Mouse (Mus musculus) common myeloid progenitor, adult 5-6 weeks (primary cell): ENCODE measurements at regions not wholly inside any gene's neighbourhood (a gene's known extent, or its start where the extent isn't known, plus 50 kb on each side); places are given as distances from the start of the nearest gene placed in this dataset.

ENCODE experiments used
- ATAC-seq: replicated peaks from 2 replicates; pipeline ENCODE4 v1.8.0; 2016; ENCODE audit warnings: low read depth, mild to moderate bottlenecking, moderate TSS enrichment, inconsistent platforms; ENCODE audit not compliant: poor library complexity, severe bottlenecking

DNA sequence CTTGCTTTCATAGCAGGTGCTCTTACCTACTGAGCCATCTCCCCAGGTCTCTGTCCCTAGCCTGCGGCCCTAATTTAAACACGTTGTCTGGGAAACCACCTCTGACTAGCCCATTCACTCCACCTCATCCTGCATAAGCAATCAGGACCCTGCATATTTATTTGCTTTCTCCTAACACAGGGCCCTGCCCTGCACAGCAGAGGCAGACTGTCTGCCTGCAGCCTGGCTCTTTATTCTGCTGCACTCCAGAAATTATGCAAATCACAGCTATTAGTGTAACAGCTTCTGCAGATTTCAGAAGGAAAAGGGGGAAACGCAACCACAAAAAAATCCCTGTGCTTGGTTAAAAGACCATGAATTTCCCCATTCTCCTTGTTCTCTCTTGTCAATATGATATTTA, 505.9 kb upstream of the Vstm2b start:
- no peak for ATAC-seq

DNA sequence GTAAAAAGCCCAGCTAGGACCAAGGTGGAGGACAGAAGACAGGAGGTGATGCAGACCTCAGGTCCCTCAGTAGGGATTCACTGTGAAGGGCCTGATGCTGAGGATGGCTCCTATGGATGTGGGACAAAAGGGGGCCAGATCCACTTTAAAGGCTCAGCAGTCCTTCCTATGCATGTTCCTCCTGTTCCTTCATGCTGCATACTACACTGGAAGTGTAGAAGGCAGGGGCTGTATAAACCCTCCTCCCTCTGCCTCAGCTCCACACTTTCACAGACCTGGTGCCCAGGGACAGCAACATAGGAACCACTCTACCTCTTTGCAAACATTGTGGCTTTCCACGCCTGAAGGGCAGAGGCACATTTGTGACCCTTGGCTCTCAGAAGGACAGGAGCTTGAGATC, 505.4 kb upstream of the Vstm2b start:
- no peak for ATAC-seq

DNA sequence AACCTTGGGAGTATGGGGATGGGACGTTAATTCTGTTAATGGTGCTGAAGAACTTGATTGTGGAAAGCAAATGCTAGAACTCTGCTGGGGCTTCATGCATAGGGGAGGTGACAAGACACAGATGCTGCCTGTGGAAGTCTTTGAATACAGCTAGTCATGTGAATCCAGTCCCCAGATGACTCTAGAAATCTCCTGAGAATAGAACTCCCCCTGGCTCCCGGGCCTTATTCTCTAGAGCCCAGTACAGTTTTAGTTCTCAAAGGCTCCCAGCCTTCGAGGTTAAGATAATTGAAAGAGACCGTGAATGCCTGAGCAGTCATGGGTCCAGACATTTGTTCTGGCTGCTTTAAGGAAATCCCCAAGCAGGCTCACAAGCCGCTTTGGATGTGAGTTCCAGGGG, 499.9 kb upstream of the Vstm2b start:
- ATAC-seq: no peak

DNA sequence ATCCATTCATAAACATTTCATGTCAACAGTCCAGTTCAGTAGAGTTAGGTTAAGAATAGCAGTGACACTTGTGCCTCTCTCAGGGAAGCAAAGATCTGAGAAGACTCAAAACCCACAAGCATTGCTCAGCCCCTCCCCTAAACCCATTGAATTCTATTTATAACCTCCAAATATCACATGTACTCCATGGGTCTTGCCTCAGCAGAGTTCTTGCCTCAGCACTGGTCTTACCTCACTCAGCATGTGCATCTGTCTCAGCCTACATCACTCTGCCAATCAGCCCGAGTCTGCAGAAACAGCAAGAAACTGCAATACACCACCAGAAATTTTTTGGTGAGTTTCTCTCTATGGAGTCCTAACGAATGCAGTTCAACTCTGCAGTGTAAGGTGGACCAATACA, 478.8 kb upstream of the Vstm2b start:
- no peak for ATAC-seq

DNA sequence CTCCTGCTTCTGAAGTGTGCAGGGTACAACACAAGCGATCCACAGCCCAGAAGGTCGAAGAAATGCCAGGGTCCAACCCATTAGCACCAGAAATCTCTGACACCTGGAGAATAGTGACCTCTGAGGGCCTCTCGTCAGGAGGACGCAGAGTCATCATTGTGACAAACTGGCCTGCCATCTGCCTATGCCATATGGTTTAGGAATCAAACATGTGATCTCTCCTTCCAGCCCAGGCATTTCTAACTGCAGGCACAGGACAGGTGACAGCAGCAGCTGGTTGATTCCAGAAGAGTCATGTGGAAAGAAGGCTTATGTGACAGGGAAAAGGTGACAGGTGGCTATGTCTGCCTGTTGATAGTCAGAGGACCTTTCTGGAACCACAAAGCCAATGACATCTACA, 476.0 kb upstream of the Vstm2b start:
- no peak for ATAC-seq

GRCm38 (mm10) chr7:40429416-40429815, 468.7 kb upstream of the Vstm2b start:
- ATAC-seq: no peak

DNA sequence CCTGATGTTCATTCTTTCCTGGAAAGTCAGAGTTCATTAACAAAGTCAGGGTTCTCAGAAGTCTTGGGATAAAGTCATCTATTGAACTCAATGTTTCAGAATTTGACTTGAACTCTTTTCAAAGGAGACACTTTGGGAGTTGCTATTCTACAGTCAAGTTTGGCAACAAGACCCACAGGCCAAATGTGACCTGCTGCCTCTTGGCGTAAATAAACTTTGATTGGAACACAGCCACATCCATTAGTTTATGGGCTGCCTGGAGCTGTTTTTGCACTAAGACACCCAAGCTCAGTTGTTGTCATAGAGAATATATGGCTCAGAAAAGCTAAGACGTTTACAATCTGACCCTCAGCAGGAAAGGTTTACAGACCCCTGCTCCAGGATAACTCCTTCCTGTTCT, 464.2 kb upstream of the Vstm2b start:
- ATAC-seq: no peak

DNA sequence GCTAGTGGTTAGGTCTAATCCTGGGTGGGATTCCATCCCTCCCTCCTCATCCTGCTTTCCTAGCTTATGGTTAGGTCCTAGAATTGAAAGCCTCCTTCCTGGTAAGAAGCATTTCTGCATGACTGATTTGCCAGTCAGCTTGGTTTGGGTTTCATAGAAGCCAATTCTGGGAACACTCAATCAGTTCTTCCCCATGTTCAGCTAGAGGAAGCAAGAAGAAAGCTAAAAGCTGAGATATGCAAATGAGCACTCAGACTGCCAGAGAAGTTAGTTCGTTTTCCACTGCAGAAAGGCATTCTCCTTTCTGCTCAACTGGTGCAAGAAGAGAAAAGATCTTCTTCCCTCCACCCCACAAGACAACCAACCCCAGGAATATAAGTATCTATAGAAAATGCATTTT, 457.0 kb upstream of the Vstm2b start:
- no peak for ATAC-seq

GRCm38 (mm10) chr7:40441786-40442185, 456.3 kb upstream of the Vstm2b start:
- ATAC-seq: no peak

GRCm38 (mm10) chr7:40466382-40466781, 431.7 kb upstream of the Vstm2b start:
- ATAC-seq: no peak

- ATAC-seq: no peak
Observed at GRCm38 (mm10) chr7:40487256-40487655, 410.9 kb upstream of the Vstm2b start.

GRCm38 (mm10) chr7:40522703-40523267, 375.3 kb upstream of the Vstm2b start:
- no peak for ATAC-seq

DNA sequence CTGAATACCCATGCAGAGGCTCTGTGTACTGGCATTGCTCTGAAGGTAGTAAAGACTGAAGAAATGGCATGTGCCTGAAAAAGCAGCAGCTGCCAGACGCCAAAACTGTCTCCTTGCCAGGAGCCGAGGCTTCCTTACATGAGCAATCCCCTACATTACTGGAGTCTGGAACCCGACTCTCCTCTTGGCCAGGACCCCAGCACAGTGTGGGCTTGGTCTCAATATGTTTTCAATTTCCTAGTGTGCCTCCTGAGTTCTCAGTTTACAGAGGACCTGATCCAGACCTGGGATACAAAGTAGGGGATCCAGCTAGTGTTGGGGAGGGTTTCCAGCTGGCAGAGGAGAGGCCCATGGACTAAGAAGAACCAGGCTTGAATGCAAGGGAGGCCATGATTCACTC, 361.5 kb upstream of the Vstm2b start:
- ATAC-seq: no peak

DNA sequence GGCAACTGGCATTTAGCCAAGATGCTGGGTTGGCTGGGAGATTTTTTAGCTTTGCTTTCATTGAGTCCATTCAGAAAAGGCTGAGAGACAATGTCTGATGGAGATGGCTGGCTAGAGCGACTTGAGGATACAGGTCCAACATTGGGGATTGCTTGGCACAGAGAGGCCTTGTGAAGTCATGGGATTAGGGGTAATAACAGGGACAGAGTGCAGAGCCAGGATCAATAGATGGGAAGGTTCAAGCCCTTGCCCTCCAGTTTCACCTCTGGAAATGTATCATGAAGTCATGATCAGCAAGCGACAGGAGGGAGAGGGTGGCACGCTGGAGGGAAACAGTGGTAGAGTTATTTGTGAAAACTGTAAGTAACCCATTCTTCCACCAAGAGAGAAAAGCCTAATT, 360.5 kb upstream of the Vstm2b start:
- ATAC-seq: no peak

DNA sequence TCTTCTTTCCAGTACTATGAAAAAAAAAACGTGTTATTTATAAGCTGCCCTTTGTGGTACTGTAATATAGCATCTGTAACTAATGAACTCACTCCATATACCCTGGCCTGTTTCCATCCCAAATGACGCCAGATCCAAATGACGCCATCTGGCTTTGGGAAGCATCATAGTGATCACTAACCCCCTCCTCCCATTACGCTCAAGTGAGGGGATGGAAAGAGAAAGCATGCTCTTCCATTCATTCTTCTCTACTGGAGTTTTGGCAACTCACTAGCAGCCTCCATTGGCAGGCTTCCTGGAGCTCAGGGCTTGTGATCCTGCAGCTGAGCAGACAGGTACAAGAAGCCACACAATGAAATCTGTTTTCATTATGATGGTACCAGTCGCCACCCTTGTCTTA, 358.3 kb upstream of the Vstm2b start:
- ATAC-seq: no peak

- ATAC-seq: no peak
Observed at GRCm38 (mm10) chr7:40541283-40541682, 356.8 kb upstream of the Vstm2b start.

DNA sequence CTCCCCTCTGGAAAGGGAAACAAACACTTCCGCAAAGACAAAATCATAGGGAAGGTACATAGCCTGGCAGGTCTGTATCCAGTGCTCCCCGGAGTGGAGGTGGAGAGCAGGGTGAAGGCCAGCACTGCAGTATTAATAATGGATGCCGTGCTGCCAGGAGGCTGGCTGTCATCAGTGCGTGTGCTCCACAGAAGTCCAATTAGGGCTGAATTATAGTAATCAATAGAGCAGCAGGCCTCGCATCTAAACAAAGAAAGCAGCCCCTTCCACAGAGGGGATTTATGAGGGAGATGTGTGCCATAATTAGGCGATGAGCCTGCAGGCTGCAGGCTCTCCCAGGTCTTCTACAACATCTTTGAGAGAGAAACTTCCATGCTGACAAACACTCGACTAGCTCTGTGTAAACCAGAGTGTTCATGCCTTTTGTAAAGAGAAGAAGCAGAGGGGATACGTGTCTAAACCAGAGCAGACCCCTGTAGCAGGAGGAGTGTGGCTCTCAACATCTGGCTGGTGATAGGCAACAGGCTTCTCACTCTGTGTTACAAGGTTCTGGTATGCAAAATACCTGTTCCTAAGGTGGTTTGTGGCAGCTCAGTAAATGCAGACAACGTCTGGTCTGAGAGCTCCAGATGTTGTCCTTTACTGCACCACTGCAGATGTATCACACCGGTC, 334.5 kb upstream of the Vstm2b start:
- ATAC-seq: no peak

DNA sequence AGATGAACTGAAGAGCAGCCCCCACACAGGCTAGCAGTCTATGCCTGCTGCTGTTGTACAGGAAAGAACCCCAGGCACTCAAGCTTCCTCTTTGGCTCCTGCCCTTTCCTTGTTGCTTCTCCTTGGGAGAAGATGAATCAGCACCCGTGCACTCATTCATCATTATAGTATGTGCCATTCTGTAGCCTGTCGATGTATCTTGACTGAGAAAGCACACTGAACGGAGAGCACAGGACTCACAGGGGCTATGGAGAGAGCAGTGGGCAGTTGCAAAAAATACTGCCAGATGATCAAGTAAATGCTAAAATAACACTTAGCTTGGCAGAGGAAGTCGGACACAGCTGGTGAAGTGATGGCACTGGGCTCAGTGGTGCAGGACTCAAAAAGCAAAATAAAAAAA, 322.2 kb upstream of the Vstm2b start:
- ATAC-seq: no peak

GRCm38 (mm10) chr7:40577365-40577764, 320.8 kb upstream of the Vstm2b start:
- no peak for ATAC-seq

GRCm38 (mm10) chr7:40620761-40621160, 277.4 kb upstream of the Vstm2b start:
- no peak for ATAC-seq

DNA sequence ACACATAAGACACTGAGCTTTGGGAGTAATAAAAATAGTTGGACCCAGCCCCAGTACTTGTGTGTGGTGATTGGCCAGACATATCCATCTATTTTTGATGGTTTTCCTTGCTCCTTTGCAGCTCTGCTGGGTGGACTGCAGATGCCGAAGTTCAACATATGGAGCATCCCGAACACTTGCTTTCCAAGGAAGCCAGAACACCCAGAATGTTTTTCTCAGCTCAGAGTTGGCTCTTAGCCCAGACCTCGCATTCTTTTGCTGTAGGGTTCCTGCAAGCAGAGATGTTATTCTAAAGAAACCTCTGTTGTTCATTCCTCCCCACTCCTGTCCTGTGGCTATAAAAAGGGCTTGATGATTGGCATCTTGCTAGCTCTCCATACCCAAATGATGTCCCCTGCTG, 275.3 kb upstream of the Vstm2b start:
- ATAC-seq: no peak

- ATAC-seq: no peak
Observed at GRCm38 (mm10) chr7:40623286-40623685, 274.8 kb upstream of the Vstm2b start.
